Mouse (Mus musculus): ENCODE results near the gene Pcbp3. TPM values are rescaled to one million over a fixed set of nuclear protein-coding genes. Genes with fewer than 3 reads are reported as not detected.

The Pcbp3 gene
- polyA plus RNA-seq, 1 experiment from 2014 or later: 53.2 TPM

- Histone ChIP-seq H3K27me3 (ENCODE audit: insufficient read depth, low read length) (no peaks in the 10 kb centered on the region), H3K4me3 (ENCODE audit: low read length) (no peak overlapping the region), H3K4me2 (replicated peaks; ENCODE audit: low read depth, low read length) (no peak overlapping the region), H3K9me3 (ENCODE audit: low read length) (no peaks in the 10 kb centered on the region), H3K36me3 (ENCODE audit: insufficient read depth, low read length) (no peaks in the 10 kb centered on the region), H3K27ac (ENCODE audit: low read length) (peak overlapping the region; percentile 39; the same call in 1 of the 2 replicates), H3K4me1 (ENCODE audit: insufficient read depth, low read length) (peaks cover 31% of the 10 kb centered on the region), H3K9ac (replicated peaks; ENCODE audit: low read length) (no peak overlapping the region)
- WGBS: 33% methylated on average over 6 of the region's 6 CpGs
- ATAC-seq (ENCODE audit: low FRiP score, low TSS enrichment): 0 out of 2 replicates have a peak, but pooled peaks have one; percentile 24
Observed at GRCm38 (mm10) chr10:76902588-76902987, 59.1 kb downstream of the Pcbp3 start.

GRCm38 (mm10) chr10:76898428-76898827 is 63.3 kb downstream of the Pcbp3 start:
- Histone ChIP-seq H3K27ac (ENCODE audit: low read length) (no peak overlapping the region), H3K9me3 (ENCODE audit: low read length) (peaks cover 5% of the 10 kb centered on the region; the same call in 1 of the 2 replicates), H3K4me2 (replicated peaks; ENCODE audit: low read depth, low read length) (no peak overlapping the region), H3K4me1 (ENCODE audit: insufficient read depth, low read length) (peaks cover 11% of the 10 kb centered on the region), H3K9ac (replicated peaks; ENCODE audit: low read length) (no peak overlapping the region), H3K4me3 (ENCODE audit: low read length) (no peak overlapping the region), H3K27me3 (ENCODE audit: insufficient read depth, low read length) (no peaks in the 10 kb centered on the region), H3K36me3 (ENCODE audit: insufficient read depth, low read length) (0 out of 2 replicates have a peak, but pooled peaks cover 3% of the 10 kb centered on the region)
- ATAC-seq (ENCODE audit: low FRiP score, low TSS enrichment): no peak
- WGBS: 96% methylated on average over 4 of the region's 4 CpGs

- Histone ChIP-seq H3K4me2 (replicated peaks; ENCODE audit: low read depth, low read length) (no peak overlapping the region), H3K27ac (ENCODE audit: low read length) (no peak overlapping the region), H3K9me3 (ENCODE audit: low read length) (peaks cover 5% of the 10 kb centered on the region; the same call in 1 of the 2 replicates), H3K27me3 (ENCODE audit: insufficient read depth, low read length) (no peaks in the 10 kb centered on the region), H3K4me3 (ENCODE audit: low read length) (no peak overlapping the region), H3K9ac (replicated peaks; ENCODE audit: low read length) (no peak overlapping the region), H3K36me3 (ENCODE audit: insufficient read depth, low read length) (0 out of 2 replicates have a peak, but pooled peaks cover 3% of the 10 kb centered on the region), H3K4me1 (ENCODE audit: insufficient read depth, low read length) (no peaks in the 10 kb centered on the region)
- WGBS: 86% methylated on average over 2 of the region's 2 CpGs
- no peak for ATAC-seq (ENCODE audit: low FRiP score, low TSS enrichment)
Observed at GRCm38 (mm10) chr10:76891456-76891855, 70.2 kb downstream of the Pcbp3 start.

- H3K9ac ChIP-seq (replicated peaks; ENCODE audit: low read length): no peak overlapping the region
- ATAC-seq (ENCODE audit: low FRiP score, low TSS enrichment): 0 out of 2 replicates have a peak, but pooled peaks have one; percentile 39
- 88% methylated on average over 3 of the region's 3 CpGs for WGBS
- H3K4me1 ChIP-seq (ENCODE audit: insufficient read depth, low read length): no peaks in the 10 kb centered on the region
- H3K27ac ChIP-seq (ENCODE audit: low read length): no peak overlapping the region
- H3K27me3 ChIP-seq (ENCODE audit: insufficient read depth, low read length): no peaks in the 10 kb centered on the region
- H3K9me3 ChIP-seq (ENCODE audit: low read length): no peaks in the 10 kb centered on the region
- H3K36me3 ChIP-seq (ENCODE audit: insufficient read depth, low read length): no peaks in the 10 kb centered on the region
- no peak overlapping the region for H3K4me3 ChIP-seq (ENCODE audit: low read length)
- no peak overlapping the region for H3K4me2 ChIP-seq (replicated peaks; ENCODE audit: low read depth, low read length)
Observed at GRCm38 (mm10) chr10:76883442-76884244, 78.0 kb downstream of the Pcbp3 start.

GRCm38 (mm10) chr10:76882644-76883441 is 78.8 kb downstream of the Pcbp3 start:
- Histone ChIP-seq H3K4me1 (ENCODE audit: insufficient read depth, low read length) (no peaks in the 10 kb centered on the region), H3K27me3 (ENCODE audit: insufficient read depth, low read length) (no peaks in the 10 kb centered on the region), H3K36me3 (ENCODE audit: insufficient read depth, low read length) (no peaks in the 10 kb centered on the region), H3K27ac (ENCODE audit: low read length) (no peak overlapping the region), H3K9ac (replicated peaks; ENCODE audit: low read length) (no peak overlapping the region), H3K4me2 (replicated peaks; ENCODE audit: low read depth, low read length) (no peak overlapping the region), H3K4me3 (ENCODE audit: low read length) (no peak overlapping the region), H3K9me3 (ENCODE audit: low read length) (no peaks in the 10 kb centered on the region)
- 78% methylated on average over 17 of the region's 17 CpGs for WGBS
- ATAC-seq (ENCODE audit: low FRiP score, low TSS enrichment): no peak

- H3K9me3 ChIP-seq (ENCODE audit: low read length): no peaks in the 10 kb centered on the region
- no peak for ATAC-seq (ENCODE audit: low FRiP score, low TSS enrichment)
- H3K4me1 ChIP-seq (ENCODE audit: insufficient read depth, low read length): no peaks in the 10 kb centered on the region
- H3K27ac ChIP-seq (ENCODE audit: low read length): no peak overlapping the region
- H3K4me3 ChIP-seq (ENCODE audit: low read length): no peak overlapping the region
- no peak overlapping the region for H3K4me2 ChIP-seq (replicated peaks; ENCODE audit: low read depth, low read length)
- H3K36me3 ChIP-seq (ENCODE audit: insufficient read depth, low read length): no peaks in the 10 kb centered on the region
- H3K9ac ChIP-seq (replicated peaks; ENCODE audit: low read length): no peak overlapping the region
- H3K27me3 ChIP-seq (ENCODE audit: insufficient read depth, low read length): no peaks in the 10 kb centered on the region
- 71% methylated on average over 5 of the region's 5 CpGs for WGBS
Observed at GRCm38 (mm10) chr10:76881900-76882299, 79.8 kb downstream of the Pcbp3 start.

- Histone ChIP-seq H3K27ac (ENCODE audit: low read length) (peak overlapping the region; percentile 32; the same call in 1 of the 2 replicates), H3K9me3 (ENCODE audit: low read length) (no peaks in the 10 kb centered on the region), H3K4me2 (replicated peaks; ENCODE audit: low read depth, low read length) (no peak overlapping the region), H3K36me3 (ENCODE audit: insufficient read depth, low read length) (no peaks in the 10 kb centered on the region), H3K4me1 (ENCODE audit: insufficient read depth, low read length) (peaks cover 11% of the 10 kb centered on the region; the same call in 1 of the 2 replicates), H3K9ac (replicated peaks; ENCODE audit: low read length) (no peak overlapping the region), H3K4me3 (ENCODE audit: low read length) (no peak overlapping the region), H3K27me3 (ENCODE audit: insufficient read depth, low read length) (no peaks in the 10 kb centered on the region)
- 68% methylated on average over 6 of the region's 6 CpGs for WGBS
- ATAC-seq (ENCODE audit: low FRiP score, low TSS enrichment): no peak
Observed at GRCm38 (mm10) chr10:76875310-76875709, 86.4 kb downstream of the Pcbp3 start.

GRCm38 (mm10) chr10:76874879-76875278 is 86.8 kb downstream of the Pcbp3 start:
- Histone ChIP-seq H3K36me3 (ENCODE audit: insufficient read depth, low read length) (no peaks in the 10 kb centered on the region), H3K4me1 (ENCODE audit: insufficient read depth, low read length) (peaks cover 11% of the 10 kb centered on the region; the same call in 1 of the 2 replicates), H3K9ac (replicated peaks; ENCODE audit: low read length) (no peak overlapping the region), H3K9me3 (ENCODE audit: low read length) (no peaks in the 10 kb centered on the region), H3K4me2 (replicated peaks; ENCODE audit: low read depth, low read length) (no peak overlapping the region), H3K4me3 (ENCODE audit: low read length) (no peak overlapping the region), H3K27me3 (ENCODE audit: insufficient read depth, low read length) (no peaks in the 10 kb centered on the region), H3K27ac (ENCODE audit: low read length) (peak overlapping the region; percentile 32; the same call in 1 of the 2 replicates)
- no peak for ATAC-seq (ENCODE audit: low FRiP score, low TSS enrichment)
- WGBS: 82% methylated on average over 5 of the region's 5 CpGs

- no peak for ATAC-seq (ENCODE audit: low FRiP score, low TSS enrichment)
- Histone ChIP-seq H3K4me2 (replicated peaks; ENCODE audit: low read depth, low read length) (no peak overlapping the region), H3K9ac (replicated peaks; ENCODE audit: low read length) (no peak overlapping the region; the same call in 1 of the 2 replicates), H3K27ac (ENCODE audit: low read length) (0 out of 2 replicates have a peak overlapping the region, but pooled peaks have one; percentile 32), H3K36me3 (ENCODE audit: insufficient read depth, low read length) (no peaks in the 10 kb centered on the region), H3K9me3 (ENCODE audit: low read length) (no peaks in the 10 kb centered on the region), H3K27me3 (ENCODE audit: insufficient read depth, low read length) (no peaks in the 10 kb centered on the region), H3K4me1 (ENCODE audit: insufficient read depth, low read length) (peaks cover 11% of the 10 kb centered on the region; the same call in 1 of the 2 replicates), H3K4me3 (ENCODE audit: low read length) (no peak overlapping the region)
- 91% methylated on average over 1 of the region's 1 CpGs for WGBS
Observed at GRCm38 (mm10) chr10:76874398-76874797, 87.3 kb downstream of the Pcbp3 start.

Data from kidney, embryonic 16.5 days (tissue).